ENCODE assay signal across 17 mouse cellular contexts in the genomic region with DNA sequence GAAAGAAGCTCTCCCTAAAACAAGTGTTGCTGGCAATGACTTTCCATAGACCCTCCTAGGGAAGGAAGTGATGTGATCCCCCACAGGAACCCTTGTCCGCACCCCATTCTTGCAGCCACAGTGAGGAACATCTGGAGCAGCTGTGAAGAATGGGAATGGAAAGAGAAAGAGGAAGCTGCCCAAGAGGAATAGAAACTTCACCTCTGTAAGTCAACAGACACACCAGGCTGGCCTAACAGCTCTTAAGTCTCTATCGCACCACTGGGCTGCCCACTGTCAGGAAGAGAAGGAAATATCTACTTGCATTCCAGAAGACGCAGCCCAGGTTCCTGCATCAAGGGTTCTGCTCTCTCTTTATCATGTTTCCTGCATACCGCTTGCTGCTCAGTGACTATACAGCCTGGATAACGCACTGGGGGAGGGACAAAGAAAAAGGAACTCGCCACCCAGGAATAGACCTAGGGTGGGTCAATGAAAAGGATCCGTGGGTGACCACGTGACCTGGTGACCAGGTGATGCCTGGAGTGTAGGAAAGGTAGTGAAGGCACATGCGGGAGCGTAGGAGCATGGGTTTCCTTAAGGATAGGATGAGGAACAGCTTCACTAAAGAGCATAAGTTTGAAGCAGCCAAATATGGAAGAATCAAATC. TPM values are rescaled to one million over a fixed set of nuclear protein-coding genes. Genes with fewer than 3 reads are reported as not detected.
A peak's percentile ranks its signal among the peaks of the same experiment; 100 is the strongest.
DNase-seq lines count a peak whose midpoint lies in the region; ATAC-seq and TF ChIP-seq lines count a peak whose summit lies in the region.
"Had no signal": no experiment of that assay in that cellular context is flagged by ENCODE, and none has a peak within 500 bp of the region (broad histone marks: within the 10 kb centered on the region; RNA-seq: fewer than 3 reads in every experiment).

No protein-coding gene starts in this region.

- TF ChIP-seq POLR2A in CH12.LX (IDR thresholded peaks at IDR 0.05; ENCODE audit: low read depth, low read length): peak; percentile 22; the same call in 1 of the 2 replicates

- no peak overlapping the region for H3K9ac ChIP-seq in heart, embryonic 16.5 days (ENCODE audit: low read length)
- H3K9ac ChIP-seq in CH12.LX (ENCODE audit: insufficient read depth, low read depth): peak overlapping the region; percentile 8; the same call in 1 of the 2 replicates
- H3K9ac ChIP-seq in heart, postnatal 0 days (replicated peaks; ENCODE audit: low read depth, low read length): no peak overlapping the region
- H3K9ac ChIP-seq: forebrain, embryonic 12.5 days; hindbrain, embryonic 14.5 days; kidney, embryonic 15.5 days had no signal

- 36% methylated on average over 10 of the region's 10 CpGs for WGBS in heart, embryonic 16.5 days
- WGBS in heart, postnatal 0 days: 32% methylated on average over 10 of the region's 10 CpGs

- TF ChIP-seq RAD21 in CH12.LX (IDR thresholded peaks at IDR 0.05; ENCODE audit: low read depth, low read length): no peak; the same call in 1 of the 2 replicates

- ATAC-seq in heart, embryonic 16.5 days (replicated peaks; ENCODE audit: extremely low read depth, insufficient read depth, low FRiP score): no peak
- peak; percentile 18 for ATAC-seq in heart, postnatal 0 days (ENCODE audit: insufficient read depth, low read depth)

- no peaks in the 10 kb centered on the region for H3K36me3 ChIP-seq in heart, embryonic 16.5 days (ENCODE audit: control insufficient read depth, insufficient read depth)
- no peaks in the 10 kb centered on the region for H3K36me3 ChIP-seq in CH12.LX (replicated peaks in 1 of 2; ENCODE audit: control insufficient read depth in 1 of 2, insufficient read depth in 1 of 2, low read length in 1 of 2)
- no peaks in the 10 kb centered on the region for H3K36me3 ChIP-seq in heart, postnatal 0 days (replicated peaks; ENCODE audit: control insufficient read depth, insufficient read depth, low read length)
- H3K36me3 ChIP-seq in megakaryocyte, embryonic 14.5 days (replicated peaks; ENCODE audit: low read length): peaks cover 5% of the 10 kb centered on the region
- H3K36me3 ChIP-seq: forebrain, embryonic 12.5 days; kidney, embryonic 15.5 days; limb, embryonic 10.5 days had no signal

- H3K79me2 ChIP-seq in CH12.LX (replicated peaks; ENCODE audit: control insufficient read depth, extremely low read depth, insufficient read depth, poor library complexity, severe bottlenecking): no peaks in the 10 kb centered on the region

- no peak overlapping the region for H3K4me3 ChIP-seq in heart, embryonic 16.5 days (ENCODE audit: low read length)
- peak overlapping the region in 1 of 3 experiments; percentile 1 for H3K4me3 ChIP-seq in CH12.LX (replicated peaks in 1 of 3; ENCODE audit: low read depth in 2 of 3, low read length in 2 of 3, poor library complexity in 1 of 3)
- H3K4me3 ChIP-seq in heart, postnatal 0 days (ENCODE audit: low read depth, low read length): no peak overlapping the region
- peak overlapping the region; percentile 79 for H3K4me3 ChIP-seq in megakaryocyte, embryonic 14.5 days (replicated peaks)
- H3K4me3 ChIP-seq: forebrain, embryonic 12.5 days; gastrocnemius, adult 2 months; kidney, embryonic 15.5 days; limb, embryonic 10.5 days had no signal

- no peak for TF ChIP-seq CTCF in CH12.LX (conservative IDR thresholded peaks at IDR 0.05 in 1 of 2, IDR thresholded peaks at IDR 0.05 in 1 of 2; ENCODE audit: low read depth in 2 of 2, low read length in 2 of 2)
- no peak for TF ChIP-seq CTCF in heart, postnatal 0 days (IDR thresholded peaks at IDR 0.05; ENCODE audit: low read depth)

- TF ChIP-seq EP300 in CH12.LX (IDR thresholded peaks at IDR 0.05; ENCODE audit: low read length): peak; percentile 96
- TF ChIP-seq EP300 in heart, postnatal 0 days (IDR thresholded peaks at IDR 0.05; ENCODE audit: low read depth): no peak

- in situ Hi-C loops in CH12.LX (cut with MboI; ENCODE audit: low pct_ligation_motif_present, low pct_unique_long_range_greater_than_20kb, low sequenced_read_pairs): no loop called here

- H3K9me3 ChIP-seq in heart, embryonic 16.5 days (replicated peaks; ENCODE audit: control insufficient read depth, low read length): no peaks in the 10 kb centered on the region
- peaks cover 4% of the 10 kb centered on the region for H3K9me3 ChIP-seq in CH12.LX (replicated peaks; ENCODE audit: low read length)
- no peaks in the 10 kb centered on the region for H3K9me3 ChIP-seq in heart, postnatal 0 days (replicated peaks; ENCODE audit: control insufficient read depth, low read length)
- peaks cover 6% of the 10 kb centered on the region for H3K9me3 ChIP-seq in megakaryocyte, embryonic 14.5 days
- H3K9me3 ChIP-seq: forebrain, embryonic 12.5 days; kidney, embryonic 15.5 days; limb, embryonic 10.5 days had no signal

- no peaks in the 10 kb centered on the region for H3K27me3 ChIP-seq in heart, embryonic 16.5 days (ENCODE audit: control insufficient read depth, insufficient read depth, low read length)
- peaks cover 4% of the 10 kb centered on the region for H3K27me3 ChIP-seq in CH12.LX (replicated peaks)
- no peaks in the 10 kb centered on the region for H3K27me3 ChIP-seq in heart, postnatal 0 days (ENCODE audit: control insufficient read depth, insufficient read depth, low read length)
- H3K27me3 ChIP-seq in megakaryocyte, embryonic 14.5 days (replicated peaks): no peaks in the 10 kb centered on the region
- H3K27me3 ChIP-seq: kidney, embryonic 15.5 days had no signal

- intact Hi-C loops in heart, postnatal 14 days (cut with DNase I): no loop called here
- intact Hi-C loops in left cerebral cortex, postnatal 14 days (cut with DNase I): no loop called here

- H3K27ac ChIP-seq in heart, embryonic 16.5 days (ENCODE audit: low read length): no peak overlapping the region
- H3K27ac ChIP-seq in CH12.LX (ENCODE audit: insufficient read depth, low read depth): peak overlapping the region; percentile 33; the same call in 1 of the 2 replicates
- H3K27ac ChIP-seq in heart, postnatal 0 days (ENCODE audit: low read depth): peak overlapping the region; percentile 39; the same call in 1 of the 2 replicates
- H3K27ac ChIP-seq: forebrain, embryonic 12.5 days; gastrocnemius, adult 2 months; hindbrain, embryonic 14.5 days; kidney, embryonic 15.5 days; limb, embryonic 10.5 days had no signal

- dilution Hi-C loops in CH12.LX (cut with MboI; ENCODE audit: extremely low pct_ligation_motif_present, extremely low pct_unique_long_range_greater_than_20kb, low sequenced_read_pairs): no loop called here

- no peak for DNase-seq in heart, postnatal 14 days
- DNase-seq in CH12.LX (ENCODE audit: extremely low read depth): peak; percentile 51
- DNase-seq in heart, postnatal 0 days (ENCODE audit: low spot score): no peak
- DNase-seq in left cerebral cortex, postnatal 14 days (ENCODE audit: low spot score in 2 of 2): no peak
- no peak for DNase-seq in kidney, adult 8-10 months
- DNase-seq in kidney, adult 9 months: no peak
- DNase-seq: adrenal gland, postnatal 10 days; cerebellum, postnatal 36 days; gastrocnemius, adult 2 months; lung, postnatal 14 days; right cerebral cortex, adult 18-20 months had no signal

- 0 out of 2 replicates have a peak overlapping the region, but pooled peaks have one; percentile 3 for H3K4me2 ChIP-seq in heart, embryonic 16.5 days (ENCODE audit: low read depth, low read length)
- H3K4me2 ChIP-seq in CH12.LX (ENCODE audit: insufficient read depth, low read depth, poor library complexity, severe bottlenecking): peak overlapping the region; percentile 72
- peak overlapping the region; percentile 22; the same call in 1 of the 2 replicates for H3K4me2 ChIP-seq in heart, postnatal 0 days (ENCODE audit: low read depth, low read length)
- H3K4me2 ChIP-seq: forebrain, embryonic 12.5 days; hindbrain, embryonic 14.5 days; kidney, embryonic 15.5 days had no signal

- peaks cover 19% of the 10 kb centered on the region for H3K4me1 ChIP-seq in heart, embryonic 16.5 days (ENCODE audit: control insufficient read depth, insufficient read depth, low read length)
- H3K4me1 ChIP-seq in CH12.LX (ENCODE audit: control insufficient read depth in 1 of 2, insufficient read depth in 2 of 2): peaks cover 12 to 40% of the 10 kb centered on the region in 2 experiments
- peaks cover 13% of the 10 kb centered on the region for H3K4me1 ChIP-seq in heart, postnatal 0 days (ENCODE audit: control insufficient read depth, insufficient read depth)
- peaks cover 81% of the 10 kb centered on the region for H3K4me1 ChIP-seq in megakaryocyte, embryonic 14.5 days
- H3K4me1 ChIP-seq: forebrain, embryonic 12.5 days had no signal

RNA-seq across cellular contexts. Expression of gene Mapkapk2, which starts 6.3 kb away (rescaled TPM):
- polyA plus RNA-seq in heart, embryonic 16.5 days (2015; fragmentation: Nextera tagmentation; extraction: Ambion mirVana): 61.4 and 66.8 TPM in 2 replicates
- 100 to 1,000 TPM; 209 to 221 TPM for total RNA-seq in heart, postnatal 14 days (2021)
- total RNA-seq in CH12.LX (2012; rRNA removed): 54.2 and 55.0 TPM in 2 replicates
- 58.6 and 62.9 TPM in 2 replicates for total RNA-seq in CH12.LX (2014; rRNA removed)
- 63.5 and 68.6 TPM in 2 replicates for polyA plus RNA-seq in CH12.LX (2012; ENCODE audit: insufficient read length, low read depth)
- total RNA-seq in heart, postnatal 0 days (2014; rRNA removed; ENCODE audit: low replicate concordance): 302 and 348 TPM in 2 replicates
- 62.6 and 69.9 TPM in 2 replicates for polyA plus RNA-seq in heart, postnatal 0 days (2015; fragmentation: Nextera tagmentation; extraction: Ambion mirVana)
- polyA plus RNA-seq in megakaryocyte, embryonic 14.5 days (2012; ENCODE audit: insufficient read depth, low replicate concordance): 178 and 286 TPM in 2 replicates
- total RNA-seq in left cerebral cortex, postnatal 14 days (2021): 10 to 100 TPM; 25.1 to 26.0 TPM

RNA-seq across cellular contexts. Expression of gene Dyrk3, which starts 34.2 kb away (rescaled TPM):
- 1.8 and 2.1 TPM in 2 replicates for polyA plus RNA-seq in heart, embryonic 16.5 days (2015; fragmentation: Nextera tagmentation; extraction: Ambion mirVana)
- under 1 TPM; 0.37 to 0.53 TPM for total RNA-seq in heart, postnatal 14 days (2021)
- 6.4 and 6.7 TPM in 2 replicates for total RNA-seq in CH12.LX (2012; rRNA removed)
- 9.8 and 10.1 TPM in 2 replicates for total RNA-seq in CH12.LX (2014; rRNA removed)
- polyA plus RNA-seq in CH12.LX (2012; ENCODE audit: insufficient read length, low read depth): 8.2 and 8.3 TPM in 2 replicates
- total RNA-seq in heart, postnatal 0 days (2014; rRNA removed; ENCODE audit: low replicate concordance): 1.3 and 1.4 TPM in 2 replicates
- 0.60 and 0.86 TPM in 2 replicates for polyA plus RNA-seq in heart, postnatal 0 days (2015; fragmentation: Nextera tagmentation; extraction: Ambion mirVana)
- polyA plus RNA-seq in megakaryocyte, embryonic 14.5 days (2012; ENCODE audit: insufficient read depth, low replicate concordance): 6.4 and 8.0 TPM in 2 replicates
- 10 to 100 TPM in 1 of 2 experiments, 1 to 10 TPM in 1; 9.3 to 19.0 TPM for total RNA-seq in left cerebral cortex, postnatal 14 days (2021)
- total RNA-seq: gastrocnemius, adult 2 months had no signal

RNA-seq across cellular contexts. Expression of gene Eif2d, which starts 49.1 kb away (rescaled TPM):
- 48.1 and 50.1 TPM in 2 replicates for polyA plus RNA-seq in heart, embryonic 16.5 days (2015; fragmentation: Nextera tagmentation; extraction: Ambion mirVana)
- total RNA-seq in heart, postnatal 14 days (2021): 10 to 100 TPM; 36.4 to 38.2 TPM
- total RNA-seq in CH12.LX (2012; rRNA removed) (48.8 and 53.0 TPM in 2 replicates), CH12.LX (2014; rRNA removed) (41.0 and 46.9 TPM in 2 replicates)
- 57.2 and 64.3 TPM in 2 replicates for polyA plus RNA-seq in CH12.LX (2012; ENCODE audit: insufficient read length, low read depth)
- total RNA-seq in heart, postnatal 0 days (2014; rRNA removed; ENCODE audit: low replicate concordance): 16.6 and 27.0 TPM in 2 replicates
- polyA plus RNA-seq in heart, postnatal 0 days (2015; fragmentation: Nextera tagmentation; extraction: Ambion mirVana): 38.3 and 39.6 TPM in 2 replicates
- polyA plus RNA-seq in megakaryocyte, embryonic 14.5 days (2012; ENCODE audit: insufficient read depth, low replicate concordance): 14.6 and 15.4 TPM in 2 replicates
- 10 to 100 TPM; 35.4 to 39.6 TPM for total RNA-seq in left cerebral cortex, postnatal 14 days (2021)

Comparison
In these comparisons a context has a peak if more than half of its experiments do, and no peak if none do; other contexts are left out.
1. H3K4me2 ChIP-seq: peak in every context shown above with its lines; median percentile 72 in CH12.LX; 22 in heart, postnatal 0 days; 3 in heart, embryonic 16.5 days.